In the genomic region with DNA sequence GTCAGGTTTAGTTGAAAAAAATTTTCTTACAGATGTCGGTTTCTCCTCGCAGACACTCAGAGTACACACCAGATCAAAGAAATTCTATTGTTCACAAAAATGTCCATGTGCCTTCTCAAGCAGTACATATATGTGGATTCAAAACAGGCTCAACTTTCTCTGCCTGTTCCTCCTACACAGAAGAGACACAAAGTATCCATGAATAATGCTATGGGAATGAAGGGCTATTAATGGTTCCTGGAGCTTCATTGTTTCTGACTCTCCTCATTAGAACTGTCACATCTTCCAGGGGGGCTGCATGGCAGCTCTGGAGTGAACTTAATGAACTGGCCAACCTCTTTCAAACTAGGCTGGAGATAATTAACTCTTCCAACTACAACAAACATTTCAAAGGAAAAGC, we compare ENCODE assay signal across 27 mouse cellular contexts.
DNase-seq lines count a peak whose midpoint lies in the region; ATAC-seq and TF ChIP-seq lines count a peak whose summit lies in the region.
"Had no signal": no experiment of that assay in that cellular context is flagged by ENCODE, and none has a peak within 500 bp of the region (broad histone marks: within the 10 kb centered on the region; RNA-seq: fewer than 3 reads in every experiment).

No protein-coding gene starts in this region.

- H3K27ac ChIP-seq in hindbrain, embryonic 11.5 days (ENCODE audit: low read depth, low read length) = no peak overlapping the region
- H3K27ac ChIP-seq in hindbrain, postnatal 0 days = no peak overlapping the region
- H3K27ac ChIP-seq in midbrain, embryonic 12.5 days (replicated peaks) = no peak overlapping the region
- no peak overlapping the region for H3K27ac ChIP-seq in midbrain, embryonic 10.5 days (replicated peaks)
- no peak overlapping the region for H3K27ac ChIP-seq in embryonic facial prominence, embryonic 14.5 days (replicated peaks; ENCODE audit: low read depth, low read length)
- no peak overlapping the region for H3K27ac ChIP-seq in forebrain, embryonic 16.5 days (ENCODE audit: low read length)
- no peak overlapping the region for H3K27ac ChIP-seq in lung, postnatal 0 days (ENCODE audit: low read length)
- H3K27ac ChIP-seq in layer of hippocampus, adult 2 months = no peak overlapping the region
- H3K27ac ChIP-seq: left cerebral cortex, adult 2 months; limb, embryonic 15.5 days; liver, embryonic 14.5 days; neural tube, embryonic 12.5 days had no signal

- H3K4me2 ChIP-seq in hindbrain, embryonic 11.5 days (replicated peaks; ENCODE audit: low read depth, low read length) = no peak overlapping the region
- no peak overlapping the region for H3K4me2 ChIP-seq in hindbrain, postnatal 0 days (ENCODE audit: low read depth, low read length)
- H3K4me2 ChIP-seq in midbrain, embryonic 12.5 days (replicated peaks) = no peak overlapping the region
- H3K4me2 ChIP-seq in embryonic facial prominence, embryonic 14.5 days (ENCODE audit: low read depth, low read length) = no peak overlapping the region
- no peak overlapping the region for H3K4me2 ChIP-seq in forebrain, embryonic 16.5 days (ENCODE audit: low read length)
- H3K4me2 ChIP-seq in lung, postnatal 0 days (replicated peaks; ENCODE audit: low read depth, low read length) = no peak overlapping the region
- H3K4me2 ChIP-seq: limb, embryonic 15.5 days; lung, embryonic 14.5 days; neural tube, embryonic 12.5 days had no signal

- no peak for TF ChIP-seq CTCF in hindbrain, postnatal 0 days (IDR thresholded peaks at IDR 0.05; ENCODE audit: low read depth)
- TF ChIP-seq CTCF in lung, postnatal 0 days (IDR thresholded peaks at IDR 0.05) = no peak
- no peak for TF ChIP-seq CTCF in layer of hippocampus, adult 2 months (conservative IDR thresholded peaks at IDR 0.05)

- H3K4me3 ChIP-seq in hindbrain, embryonic 11.5 days (ENCODE audit: low read depth, low read length) = no peak overlapping the region
- no peak overlapping the region for H3K4me3 ChIP-seq in hindbrain, postnatal 0 days (ENCODE audit: low read length)
- H3K4me3 ChIP-seq in midbrain, embryonic 12.5 days = no peak overlapping the region
- no peak overlapping the region for H3K4me3 ChIP-seq in midbrain, embryonic 10.5 days
- no peak overlapping the region for H3K4me3 ChIP-seq in embryonic facial prominence, embryonic 14.5 days (ENCODE audit: low read depth, low read length)
- H3K4me3 ChIP-seq in forebrain, embryonic 16.5 days (replicated peaks; ENCODE audit: low read length) = no peak overlapping the region
- H3K4me3 ChIP-seq in lung, postnatal 0 days (ENCODE audit: low read depth, low read length) = no peak overlapping the region
- no peak overlapping the region for H3K4me3 ChIP-seq in layer of hippocampus, adult 2 months
- H3K4me3 ChIP-seq: left cerebral cortex, adult 2 months; limb, embryonic 15.5 days; megakaryocyte, embryonic 14.5 days; neural tube, embryonic 12.5 days had no signal

- H3K27me3 ChIP-seq in hindbrain, embryonic 11.5 days (ENCODE audit: control insufficient read depth, insufficient read depth, low read length) = no peaks in the 10 kb centered on the region
- H3K27me3 ChIP-seq in hindbrain, postnatal 0 days (ENCODE audit: insufficient read depth, low read length) = no peaks in the 10 kb centered on the region
- no peaks in the 10 kb centered on the region for H3K27me3 ChIP-seq in midbrain, embryonic 12.5 days
- H3K27me3 ChIP-seq in midbrain, embryonic 10.5 days (ENCODE audit: low read depth, poor library complexity, severe bottlenecking) = no peaks in the 10 kb centered on the region
- no peaks in the 10 kb centered on the region for H3K27me3 ChIP-seq in embryonic facial prominence, embryonic 14.5 days (replicated peaks; ENCODE audit: control insufficient read depth, insufficient read depth, low read length)
- H3K27me3 ChIP-seq in forebrain, embryonic 16.5 days (replicated peaks; ENCODE audit: control insufficient read depth, insufficient read depth, low read length) = no peaks in the 10 kb centered on the region
- no peaks in the 10 kb centered on the region for H3K27me3 ChIP-seq in lung, postnatal 0 days (replicated peaks; ENCODE audit: insufficient read depth, low read length)
- H3K27me3 ChIP-seq: CH12.LX; limb, embryonic 15.5 days; megakaryocyte, embryonic 14.5 days; neural tube, embryonic 12.5 days had no signal

- H3K36me3 ChIP-seq in hindbrain, embryonic 11.5 days (ENCODE audit: control insufficient read depth, insufficient read depth, low read length) = no peaks in the 10 kb centered on the region
- H3K36me3 ChIP-seq in hindbrain, postnatal 0 days (ENCODE audit: insufficient read depth, low read length) = no peaks in the 10 kb centered on the region
- no peaks in the 10 kb centered on the region for H3K36me3 ChIP-seq in midbrain, embryonic 12.5 days
- no peaks in the 10 kb centered on the region for H3K36me3 ChIP-seq in midbrain, embryonic 10.5 days
- no peaks in the 10 kb centered on the region for H3K36me3 ChIP-seq in embryonic facial prominence, embryonic 14.5 days (ENCODE audit: control insufficient read depth, insufficient read depth, low read length)
- H3K36me3 ChIP-seq in forebrain, embryonic 16.5 days (ENCODE audit: control insufficient read depth, insufficient read depth) = no peaks in the 10 kb centered on the region
- no peaks in the 10 kb centered on the region for H3K36me3 ChIP-seq in lung, postnatal 0 days (ENCODE audit: insufficient read depth, low read length)
- H3K36me3 ChIP-seq: G1E; limb, embryonic 15.5 days; neural tube, embryonic 12.5 days had no signal

- H3K9ac ChIP-seq in hindbrain, embryonic 11.5 days (ENCODE audit: low read depth, low read length) = no peak overlapping the region
- H3K9ac ChIP-seq in hindbrain, postnatal 0 days (replicated peaks; ENCODE audit: low read length) = no peak overlapping the region
- no peak overlapping the region for H3K9ac ChIP-seq in midbrain, embryonic 12.5 days (replicated peaks)
- no peak overlapping the region for H3K9ac ChIP-seq in embryonic facial prominence, embryonic 14.5 days (ENCODE audit: low read depth, low read length)
- no peak overlapping the region for H3K9ac ChIP-seq in forebrain, embryonic 16.5 days (replicated peaks; ENCODE audit: low read depth, low read length)
- H3K9ac ChIP-seq in lung, postnatal 0 days (replicated peaks; ENCODE audit: low read depth) = no peak overlapping the region
- H3K9ac ChIP-seq: limb, embryonic 15.5 days; liver, embryonic 14.5 days; lung, embryonic 14.5 days; neural tube, embryonic 12.5 days had no signal

- WGBS in hindbrain, embryonic 11.5 days = 61% methylated on average over 2 of the region's 2 CpGs
- WGBS in hindbrain, postnatal 0 days = 47% methylated on average over 2 of the region's 2 CpGs
- 40% methylated on average over 2 of the region's 2 CpGs for WGBS in midbrain, embryonic 12.5 days
- WGBS in midbrain, embryonic 10.5 days = 65% methylated on average over 2 of the region's 2 CpGs
- 77% methylated on average over 2 of the region's 2 CpGs for WGBS in embryonic facial prominence, embryonic 14.5 days
- 14% methylated on average over 2 of the region's 2 CpGs for whole genome bisulfite sequencing in forebrain, embryonic 16.5 days
- 82% methylated on average over 2 of the region's 2 CpGs for WGBS in lung, postnatal 0 days

- H3K4me1 ChIP-seq in hindbrain, embryonic 11.5 days (replicated peaks; ENCODE audit: control insufficient read depth, insufficient read depth, low read length) = no peaks in the 10 kb centered on the region
- H3K4me1 ChIP-seq in hindbrain, postnatal 0 days (ENCODE audit: insufficient read depth, low read length) = no peaks in the 10 kb centered on the region
- H3K4me1 ChIP-seq in midbrain, embryonic 12.5 days = no peaks in the 10 kb centered on the region
- no peaks in the 10 kb centered on the region for H3K4me1 ChIP-seq in midbrain, embryonic 10.5 days
- no peaks in the 10 kb centered on the region for H3K4me1 ChIP-seq in embryonic facial prominence, embryonic 14.5 days (ENCODE audit: control insufficient read depth, insufficient read depth, low read length)
- peaks cover 3% of the 10 kb centered on the region; the same call in 1 of the 2 replicates for H3K4me1 ChIP-seq in forebrain, embryonic 16.5 days (replicated peaks; ENCODE audit: control insufficient read depth, insufficient read depth, low read length)
- no peaks in the 10 kb centered on the region for H3K4me1 ChIP-seq in lung, postnatal 0 days (ENCODE audit: insufficient read depth, low read depth, low read length)
- H3K4me1 ChIP-seq: limb, embryonic 15.5 days; megakaryocyte, embryonic 14.5 days; neural tube, embryonic 12.5 days had no signal

- no peak for DNase-seq in hindbrain, embryonic 11.5 days (ENCODE audit: low spot score)
- DNase-seq in hindbrain, postnatal 0 days (ENCODE audit: low spot score) = no peak
- DNase-seq in midbrain, embryonic 10.5 days (ENCODE audit: low spot score) = no peak
- peak; percentile 24 for DNase-seq in embryonic facial prominence, embryonic 14.5 days (ENCODE audit: low spot score)
- no peak for DNase-seq in lung, postnatal 0 days (ENCODE audit: low spot score)
- DNase-seq in layer of hippocampus, adult 2 months (ENCODE audit: low spot score in 2 of 2) = no peak
- DNase-seq: adrenal gland, adult 2 months; B cell, adult 2 months; cerebellum, adult 11-12 months; cerebellum, postnatal 10 days; gastrocnemius, postnatal 36 days; heart, postnatal 36 days; kidney, postnatal 4 days; lung, embryonic 14.5 days; lung, postnatal 36 days; thymus, postnatal 14 days had no signal

- H3K9me3 ChIP-seq in hindbrain, embryonic 11.5 days (ENCODE audit: control insufficient read depth, low read length) = no peaks in the 10 kb centered on the region
- no peaks in the 10 kb centered on the region for H3K9me3 ChIP-seq in hindbrain, postnatal 0 days (ENCODE audit: low read length)
- H3K9me3 ChIP-seq in midbrain, embryonic 12.5 days = no peaks in the 10 kb centered on the region
- no peaks in the 10 kb centered on the region for H3K9me3 ChIP-seq in midbrain, embryonic 10.5 days (replicated peaks)
- H3K9me3 ChIP-seq in embryonic facial prominence, embryonic 14.5 days (ENCODE audit: control insufficient read depth, low read length) = no peaks in the 10 kb centered on the region
- no peaks in the 10 kb centered on the region for H3K9me3 ChIP-seq in forebrain, embryonic 16.5 days (ENCODE audit: control insufficient read depth, low read length)
- H3K9me3 ChIP-seq in lung, postnatal 0 days (ENCODE audit: low read length) = no peaks in the 10 kb centered on the region
- H3K9me3 ChIP-seq: G1E; limb, embryonic 15.5 days; megakaryocyte, embryonic 14.5 days; neural tube, embryonic 12.5 days had no signal

- no peak for TF ChIP-seq EP300 in lung, postnatal 0 days (IDR thresholded peaks at IDR 0.05)

- ATAC-seq in hindbrain, embryonic 11.5 days (ENCODE audit: low FRiP score) = peak; percentile 40; the same call in 1 of the 2 replicates
- ATAC-seq in hindbrain, postnatal 0 days = no peak
- ATAC-seq in midbrain, embryonic 12.5 days (ENCODE audit: low FRiP score, low read depth) = peak; percentile 52; the same call in 1 of the 2 replicates
- no peak for ATAC-seq in embryonic facial prominence, embryonic 14.5 days (ENCODE audit: low read depth)
- 0 out of 2 replicates have a peak, but pooled peaks have one; percentile 40 for ATAC-seq in forebrain, embryonic 16.5 days
- ATAC-seq in lung, postnatal 0 days = no peak
- ATAC-seq: hindbrain, embryonic 16.5 days; intestine, embryonic 16.5 days had no signal

Comparison
In these comparisons a context has a peak if more than half of its experiments do, and no peak if none do; other contexts are left out.
1. ATAC-seq: peak in hindbrain, embryonic 11.5 days (single experiment), midbrain, embryonic 12.5 days (single experiment) and forebrain, embryonic 16.5 days (single experiment); none in hindbrain, postnatal 0 days (single experiment), embryonic facial prominence, embryonic 14.5 days (single experiment) and lung, postnatal 0 days (single experiment).